Mouse (Mus musculus) lung, adult 2 months (tissue): ENCODE measurements around the gene Gm9918.

Experiments used
- CTCF ChIP-seq: fragments of 200-500 bp; IDR thresholded peaks from 2 replicates; pipeline ENCODE4 v1.5.1; 2011; ENCODE audit warnings: mild to moderate bottlenecking, low read length, control low read depth; ENCODE audit not compliant: insufficient read depth
- POLR2A ChIP-seq: fragments of 200-500 bp; IDR thresholded peaks from 2 replicates; pipeline ENCODE4 v1.6.1; 2011; ENCODE audit warnings: low read depth, mild to moderate bottlenecking, control low read depth, low read length, borderline replicate concordance; ENCODE audit errors: extremely low read depth

DNA sequence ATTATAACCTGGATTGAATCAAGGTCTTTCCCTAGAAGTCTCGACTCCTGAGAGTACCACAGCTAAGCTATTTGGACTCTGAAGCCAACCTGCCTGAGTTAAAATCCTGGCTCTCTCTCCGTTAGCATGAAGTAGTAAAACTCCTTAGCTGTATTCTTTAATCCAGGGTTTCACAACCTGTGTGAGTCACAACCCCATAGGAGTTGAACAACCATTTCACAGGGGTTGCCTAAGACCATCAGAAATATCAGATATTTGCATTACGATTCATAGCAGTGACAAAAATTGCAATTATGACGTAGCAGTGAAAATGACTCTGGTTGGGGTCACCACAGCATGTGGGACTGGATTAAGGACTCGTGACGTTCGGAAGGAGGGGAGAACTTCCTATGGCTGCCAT, 37.6 kb upstream of the Gm9918 start:
- TF ChIP-seq POLR2A (no peak), CTCF (no peak)
